ENCODE assay signal across 21 mouse cellular contexts in the genomic region with DNA sequence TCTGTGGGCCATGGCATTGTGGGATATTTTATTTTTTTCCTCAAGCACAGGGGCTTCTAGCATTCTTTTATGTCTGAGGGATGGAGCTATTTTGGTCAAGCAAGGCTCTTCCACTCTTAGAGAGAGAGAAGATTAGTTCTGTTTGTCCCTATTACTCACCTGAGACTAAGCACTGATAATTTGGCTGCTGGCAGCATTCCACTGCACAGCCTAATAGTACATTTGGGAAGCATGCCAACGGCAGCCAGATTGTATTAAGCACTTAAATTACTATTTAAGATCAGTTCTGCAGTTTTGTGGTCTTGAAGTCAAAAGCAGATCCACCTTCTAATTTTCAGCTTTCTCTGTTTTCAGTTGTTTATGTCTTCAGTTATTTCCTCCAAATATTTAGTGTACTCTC.
DNase-seq lines count a peak whose midpoint lies in the region; ATAC-seq and TF ChIP-seq lines count a peak whose summit lies in the region.
"Had no signal": no experiment of that assay in that cellular context is flagged by ENCODE, and none has a peak within 500 bp of the region (broad histone marks: within the 10 kb centered on the region; RNA-seq: fewer than 3 reads in every experiment).

No protein-coding gene starts in this region.

- 33% methylated on average over 1 of the region's 1 CpGs for WGBS in embryonic facial prominence, embryonic 14.5 days
- WGBS in embryonic facial prominence, embryonic 10.5 days: 82% methylated on average over 1 of the region's 1 CpGs
- 58% methylated on average over 1 of the region's 1 CpGs for WGBS in lung, embryonic 14.5 days
- 58% methylated on average over 1 of the region's 1 CpGs for WGBS in lung, adult 2 months

- H3K27ac ChIP-seq in embryonic facial prominence, embryonic 14.5 days (replicated peaks; ENCODE audit: low read depth, low read length): no peak overlapping the region
- H3K27ac ChIP-seq in embryonic facial prominence, embryonic 10.5 days (replicated peaks): no peak overlapping the region
- no peak overlapping the region for H3K27ac ChIP-seq in lung, embryonic 14.5 days (ENCODE audit: low read depth)
- H3K27ac ChIP-seq: embryonic facial prominence, embryonic 13.5 days; hindbrain, embryonic 14.5 days; intestine, embryonic 15.5 days; limb, embryonic 15.5 days; midbrain, embryonic 15.5 days had no signal

- DNase-seq in embryonic facial prominence, embryonic 14.5 days (ENCODE audit: low spot score): peak; percentile 69
- no peak for DNase-seq in embryonic facial prominence, embryonic 10.5 days (ENCODE audit: low spot score)
- DNase-seq in lung, embryonic 14.5 days: peak; percentile 22
- DNase-seq in lung, adult 2 months: no peak
- peak; percentile 63 to 68 for DNase-seq in cerebellum, adult 18-20 months
- DNase-seq in cerebellum, postnatal 10 days: peak; percentile 36 to 40
- no peak for DNase-seq in gastrocnemius, postnatal 25 days
- DNase-seq in spleen, postnatal 10 days (ENCODE audit: low spot score in 2 of 2): no peak
- DNase-seq: B cell, adult 2 months; forebrain, postnatal 0 days; heart, postnatal 10 days; kidney, adult 9 months; lung, postnatal 14 days; right cerebral cortex, adult 18-20 months; thymus, postnatal 36 days had no signal

- no peaks in the 10 kb centered on the region for H3K36me3 ChIP-seq in embryonic facial prominence, embryonic 14.5 days (ENCODE audit: control insufficient read depth, insufficient read depth, low read length)
- H3K36me3 ChIP-seq in embryonic facial prominence, embryonic 10.5 days (replicated peaks): no peaks in the 10 kb centered on the region
- H3K36me3 ChIP-seq in lung, embryonic 14.5 days (ENCODE audit: insufficient read depth): no peaks in the 10 kb centered on the region
- H3K36me3 ChIP-seq: embryonic facial prominence, embryonic 13.5 days; intestine, embryonic 15.5 days; limb, embryonic 15.5 days; midbrain, embryonic 15.5 days had no signal

- H3K4me2 ChIP-seq in embryonic facial prominence, embryonic 14.5 days (ENCODE audit: low read depth, low read length): no peak overlapping the region
- H3K4me2 ChIP-seq in lung, embryonic 14.5 days: no peak overlapping the region
- H3K4me2 ChIP-seq: embryonic facial prominence, embryonic 13.5 days; heart, embryonic 11.5 days; hindbrain, embryonic 14.5 days; intestine, embryonic 15.5 days; limb, embryonic 15.5 days; midbrain, embryonic 15.5 days had no signal

- no peak overlapping the region for H3K4me3 ChIP-seq in embryonic facial prominence, embryonic 14.5 days (ENCODE audit: low read depth, low read length)
- H3K4me3 ChIP-seq in embryonic facial prominence, embryonic 10.5 days: no peak overlapping the region
- H3K4me3 ChIP-seq in lung, embryonic 14.5 days (ENCODE audit: low read depth, low read length): no peak overlapping the region
- H3K4me3 ChIP-seq in lung, adult 2 months (replicated peaks; ENCODE audit: extremely low read depth, low read depth, low read length): no peak overlapping the region
- H3K4me3 ChIP-seq: embryonic facial prominence, embryonic 13.5 days; intestine, embryonic 15.5 days; limb, embryonic 15.5 days; midbrain, embryonic 15.5 days had no signal

- no peaks in the 10 kb centered on the region for H3K9me3 ChIP-seq in embryonic facial prominence, embryonic 14.5 days (ENCODE audit: control insufficient read depth, low read length)
- no peaks in the 10 kb centered on the region for H3K9me3 ChIP-seq in embryonic facial prominence, embryonic 10.5 days
- H3K9me3 ChIP-seq in lung, embryonic 14.5 days (ENCODE audit: low read depth, low read length): no peaks in the 10 kb centered on the region
- H3K9me3 ChIP-seq: embryonic facial prominence, embryonic 13.5 days; intestine, embryonic 15.5 days; limb, embryonic 15.5 days; midbrain, embryonic 15.5 days had no signal

- ATAC-seq in embryonic facial prominence, embryonic 14.5 days (ENCODE audit: low read depth): 0 out of 2 replicates have a peak, but pooled peaks have one; percentile 50
- ATAC-seq in lung, embryonic 14.5 days (ENCODE audit: insufficient read depth): no peak
- ATAC-seq: forebrain, postnatal 0 days; intestine, embryonic 15.5 days; midbrain, embryonic 15.5 days had no signal

- no peaks in the 10 kb centered on the region for H3K27me3 ChIP-seq in embryonic facial prominence, embryonic 14.5 days (replicated peaks; ENCODE audit: control insufficient read depth, insufficient read depth, low read length)
- no peaks in the 10 kb centered on the region for H3K27me3 ChIP-seq in embryonic facial prominence, embryonic 10.5 days (replicated peaks; ENCODE audit: low read depth, poor library complexity, severe bottlenecking)
- H3K27me3 ChIP-seq in lung, embryonic 14.5 days (ENCODE audit: insufficient read depth, low read length): no peaks in the 10 kb centered on the region
- H3K27me3 ChIP-seq: embryonic facial prominence, embryonic 13.5 days; intestine, embryonic 15.5 days; limb, embryonic 15.5 days; midbrain, embryonic 15.5 days had no signal

- no peaks in the 10 kb centered on the region for H3K4me1 ChIP-seq in embryonic facial prominence, embryonic 14.5 days (ENCODE audit: control insufficient read depth, insufficient read depth, low read length)
- no peaks in the 10 kb centered on the region for H3K4me1 ChIP-seq in embryonic facial prominence, embryonic 10.5 days
- no peaks in the 10 kb centered on the region for H3K4me1 ChIP-seq in lung, embryonic 14.5 days (ENCODE audit: insufficient read depth)
- no peaks in the 10 kb centered on the region for H3K4me1 ChIP-seq in lung, adult 2 months (ENCODE audit: control insufficient read depth, insufficient read depth, low read length)
- H3K4me1 ChIP-seq: embryonic facial prominence, embryonic 13.5 days; intestine, embryonic 15.5 days; limb, embryonic 15.5 days; midbrain, embryonic 15.5 days had no signal

- TF ChIP-seq POLR2A in lung, adult 2 months (IDR thresholded peaks at IDR 0.05; ENCODE audit: borderline replicate concordance, extremely low read depth, low read depth, low read length): no peak

- no peak overlapping the region for H3K9ac ChIP-seq in embryonic facial prominence, embryonic 14.5 days (ENCODE audit: low read depth, low read length)
- no peak overlapping the region for H3K9ac ChIP-seq in lung, embryonic 14.5 days
- H3K9ac ChIP-seq: embryonic facial prominence, embryonic 13.5 days; forebrain, postnatal 0 days; hindbrain, embryonic 14.5 days; intestine, embryonic 15.5 days; limb, embryonic 15.5 days; midbrain, embryonic 15.5 days had no signal

- no peak for TF ChIP-seq CTCF in lung, embryonic 14.5 days (IDR thresholded peaks at IDR 0.05; ENCODE audit: low read depth)
- TF ChIP-seq CTCF in lung, adult 2 months (IDR thresholded peaks at IDR 0.05; ENCODE audit: insufficient read depth, low read length): no peak

Comparison
In these comparisons a context has a peak if more than half of its experiments do, and no peak if none do; other contexts are left out.
1. DNase-seq: peak in embryonic facial prominence, embryonic 14.5 days (single experiment), lung, embryonic 14.5 days (single experiment), cerebellum, adult 18-20 months (2 of 2) and cerebellum, postnatal 10 days (2 of 2); none in embryonic facial prominence, embryonic 10.5 days (single experiment), lung, adult 2 months (single experiment), gastrocnemius, postnatal 25 days (single experiment) and spleen, postnatal 10 days (0 of 2).